Mouse (Mus musculus) adipocyte (in vitro differentiated cells): Measurements from ENCODE around the gene Ppp2ca.

ENCODE experiments used
- DNase-seq: peaks from one replicate; pipeline ENCODE4 v3.0.0-alpha.2; 2016; ENCODE audit warnings: low spot score

Ppp2ca gene

GRCm38 (mm10) chr11:52098398-52098946 lies at the start of gene Ppp2ca:
TSS of gene Ppp2ca (plus strand) at chr11:52098681.
- peak; percentile 99 for DNase-seq

- peak; percentile 51 for DNase-seq
Observed at GRCm38 (mm10) chr11:52053371-52053770, 45.1 kb upstream of the Ppp2ca start.

- no peak for DNase-seq
Observed at GRCm38 (mm10) chr11:52054728-52055127, 43.8 kb upstream of the Ppp2ca start.

GRCm38 (mm10) chr11:52056198-52056597 lies 42.3 kb upstream of the Ppp2ca start:
- DNase-seq = no peak

- DNase-seq = no peak
Observed at GRCm38 (mm10) chr11:52059001-52059400, 39.5 kb upstream of the Ppp2ca start.

GRCm38 (mm10) chr11:52060315-52060714 lies 38.2 kb upstream of the Ppp2ca start:
- no peak for DNase-seq

- no peak for DNase-seq
Observed at GRCm38 (mm10) chr11:52062406-52062805, 36.1 kb upstream of the Ppp2ca start.

GRCm38 (mm10) chr11:52064398-52064797 lies 34.1 kb upstream of the Ppp2ca start:
- DNase-seq = peak; percentile 31

GRCm38 (mm10) chr11:52065841-52066240 lies 32.6 kb upstream of the Ppp2ca start:
- no peak for DNase-seq

GRCm38 (mm10) chr11:52071768-52072167 lies 26.7 kb upstream of the Ppp2ca start:
- peak; percentile 36 for DNase-seq

- no peak for DNase-seq
Observed at GRCm38 (mm10) chr11:52073528-52074170, 24.8 kb upstream of the Ppp2ca start.

- DNase-seq = no peak
Observed at GRCm38 (mm10) chr11:52074626-52075470, 23.6 kb upstream of the Ppp2ca start.

- no peak for DNase-seq
Observed at GRCm38 (mm10) chr11:52075794-52076633, 22.5 kb upstream of the Ppp2ca start.

GRCm38 (mm10) chr11:52076742-52077352 lies 21.6 kb upstream of the Ppp2ca start:
- no peak for DNase-seq

- DNase-seq = peak; percentile 84
Observed at GRCm38 (mm10) chr11:52077939-52078338, 20.5 kb upstream of the Ppp2ca start.

GRCm38 (mm10) chr11:52079978-52080377 lies 18.5 kb upstream of the Ppp2ca start:
- DNase-seq = peak; percentile 70

- DNase-seq = no peak
Observed at GRCm38 (mm10) chr11:52080656-52081055, 17.8 kb upstream of the Ppp2ca start.

GRCm38 (mm10) chr11:52085857-52086203 lies 12.7 kb upstream of the Ppp2ca start:
- no peak for DNase-seq

- peak; percentile 58 for DNase-seq
Observed at GRCm38 (mm10) chr11:52086204-52086864, 12.1 kb upstream of the Ppp2ca start.

- no peak for DNase-seq
Observed at GRCm38 (mm10) chr11:52089291-52089690, 9.2 kb upstream of the Ppp2ca start.

- DNase-seq = no peak
Observed at GRCm38 (mm10) chr11:52091261-52091660, 7.2 kb upstream of the Ppp2ca start.
